Mouse (Mus musculus): ENCODE measurements around the gene Acsl1.

- no peak for TF ChIP-seq CTCF (IDR thresholded peaks at IDR 0.05; ENCODE audit: borderline replicate concordance, insufficient read depth, low read length)
- no peak for TF ChIP-seq POLR2A (IDR thresholded peaks at IDR 0.05; ENCODE audit: low read depth, low read length)
Measured at GRCm38 (mm10) chr8:46562333-46562732, 91.5 kb downstream of the Acsl1 start.
